ENCODE assay signal across 8 mouse cellular contexts in genomic region chr2:168590556-168590955, GRCm38 (mm10). TPM values are rescaled to one million over a fixed set of nuclear protein-coding genes. Genes with fewer than 3 reads are reported as not detected.
DNase-seq lines count a peak whose midpoint lies in the region; ATAC-seq and TF ChIP-seq lines count a peak whose summit lies in the region.

No protein-coding gene starts in this region.

- H3K9ac ChIP-seq in ES-E14 (ENCODE audit: insufficient read depth, low read depth, low read length, poor library complexity, severe bottlenecking) = peak overlapping the region; percentile 54; the same call in 1 of the 2 replicates
- no peak overlapping the region for H3K9ac ChIP-seq in hindbrain, embryonic 15.5 days

- peaks cover 5 to 18% of the 10 kb centered on the region in 2 experiments for H3K4me1 ChIP-seq in ES-E14 (ENCODE audit: control insufficient read depth in 2 of 2, insufficient read depth in 2 of 2, low read length in 2 of 2, poor library complexity in 1 of 2)
- H3K4me1 ChIP-seq in hindbrain, embryonic 15.5 days (replicated peaks) = peaks cover 31% of the 10 kb centered on the region
- H3K4me1 ChIP-seq in midbrain, embryonic 10.5 days = peaks cover 27% of the 10 kb centered on the region

- peaks cover 31% of the 10 kb centered on the region for H3K27me3 ChIP-seq in hindbrain, embryonic 15.5 days
- H3K27me3 ChIP-seq in midbrain, embryonic 10.5 days (ENCODE audit: low read depth, poor library complexity, severe bottlenecking) = peaks cover 53% of the 10 kb centered on the region

- in situ Hi-C loops in ES-E14 (cut with MboI; ENCODE audit: low sequenced_read_pairs in 2 of 2, unreplicated experiment in 2 of 2) = no loop called here

- DNase-seq in B cell, adult 2 months = peak; percentile 70 to 76
- no peak for DNase-seq in ES-E14 (ENCODE audit: low read depth, low spot score)
- DNase-seq in midbrain, embryonic 10.5 days (ENCODE audit: low spot score) = no peak
- DNase-seq in thymus, postnatal 25 days = peak; percentile 53
- DNase-seq in layer of hippocampus, postnatal 25 days (ENCODE audit: extremely low spot score in 1 of 2, low spot score in 1 of 2) = no peak
- no peak for DNase-seq in urinary bladder, adult 2 months (ENCODE audit: low spot score)
- DNase-seq in urinary bladder, postnatal 36 days (ENCODE audit: low spot score in 2 of 2) = no peak

- ATAC-seq in hindbrain, embryonic 15.5 days (ENCODE audit: low FRiP score, low read depth) = no peak

- no peaks in the 10 kb centered on the region for H3K9me3 ChIP-seq in ES-E14 (ENCODE audit: control insufficient read depth, insufficient read depth, low read depth, low read length)
- no peaks in the 10 kb centered on the region for H3K9me3 ChIP-seq in hindbrain, embryonic 15.5 days
- H3K9me3 ChIP-seq in midbrain, embryonic 10.5 days (replicated peaks) = no peaks in the 10 kb centered on the region

- peak overlapping the region; percentile 84 to 89; a peak in 2 of 4 replicates for H3K4me3 ChIP-seq in ES-E14 (ENCODE audit: insufficient read depth in 1 of 2, low read depth in 1 of 2, low read length in 2 of 2, poor library complexity in 1 of 2, severe bottlenecking in 1 of 2)
- peak overlapping the region; percentile 33 for H3K4me3 ChIP-seq in hindbrain, embryonic 15.5 days
- peak overlapping the region; percentile 63 for H3K4me3 ChIP-seq in midbrain, embryonic 10.5 days

- no peaks in the 10 kb centered on the region for H3K36me3 ChIP-seq in ES-E14 (ENCODE audit: control insufficient read depth, insufficient read depth, low read length, poor library complexity, severe bottlenecking)
- no peaks in the 10 kb centered on the region for H3K36me3 ChIP-seq in hindbrain, embryonic 15.5 days
- H3K36me3 ChIP-seq in midbrain, embryonic 10.5 days = no peaks in the 10 kb centered on the region

- peak overlapping the region; percentile 57 for H3K4me2 ChIP-seq in hindbrain, embryonic 15.5 days

- H3K27ac ChIP-seq in ES-E14 (ENCODE audit: insufficient read depth, low read depth, low read length, poor library complexity, severe bottlenecking) = 0 out of 2 replicates have a peak overlapping the region, but pooled peaks have one; percentile 16
- no peak overlapping the region for H3K27ac ChIP-seq in hindbrain, embryonic 15.5 days (replicated peaks)
- no peak overlapping the region for H3K27ac ChIP-seq in midbrain, embryonic 10.5 days (replicated peaks)

- 51% methylated on average over 10 of the region's 10 CpGs for WGBS in hindbrain, embryonic 15.5 days
- WGBS in midbrain, embryonic 10.5 days = 45% methylated on average over 10 of the region's 10 CpGs

TF ChIP-seq in ES-E14, 5 proteins besides CTCF, POLR2A, EP300 and RAD21:
- TF ChIP-seq ZC3H11A (IDR thresholded peaks at IDR 0.05; ENCODE audit: borderline replicate concordance, low read depth, low read length) (no peak), MAFK (IDR thresholded peaks at IDR 0.05; ENCODE audit: insufficient read depth, low read depth, low read length) (no peak), ZNF384 (IDR thresholded peaks at IDR 0.05; ENCODE audit: low read depth, low read length) (no peak), HCFC1 (IDR thresholded peaks at IDR 0.05; ENCODE audit: borderline replicate concordance, insufficient read depth, low read length) (no peak), CHD2 (IDR thresholded peaks at IDR 0.05; ENCODE audit: low read depth, low read length) (no peak)
TF ChIP-seq in ES-E14: peak in this region for 0.

RNA-seq across cellular contexts. Expression of gene Nfatc2, which starts 10.9 kb away (rescaled TPM):
- 2.0 and 2.2 TPM in 2 replicates for total RNA-seq in ES-E14 (2012; rRNA removed)
- polyA plus RNA-seq in hindbrain, embryonic 15.5 days (2015; fragmentation: Nextera tagmentation; extraction: Ambion mirVana) = 3.8 and 4.6 TPM in 2 replicates
- 0.54 and 0.61 TPM in 2 replicates for polyA plus RNA-seq in midbrain, embryonic 10.5 days (2016; fragmentation: Nextera tagmentation; extraction: Ambion mirVana)
- 10 to 100 TPM; 16.1 to 21.6 TPM for total RNA-seq in layer of hippocampus, postnatal 25 days (2021)
- 2.4 and 4.9 TPM in 2 replicates for polyA plus RNA-seq in urinary bladder, adult 2 months (2012; rRNA removed)

Comparison
In these comparisons a context has a peak if more than half of its experiments do, and no peak if none do; other contexts are left out.
1. DNase-seq: peak in B cell, adult 2 months (2 of 2) and thymus, postnatal 25 days (single experiment); none in ES-E14 (single experiment), midbrain, embryonic 10.5 days (single experiment), layer of hippocampus, postnatal 25 days (0 of 2), urinary bladder, adult 2 months (single experiment) and urinary bladder, postnatal 36 days (0 of 2).
2. H3K4me3 ChIP-seq: peak in every context shown above with its lines; median percentile 86 in ES-E14; 63 in midbrain, embryonic 10.5 days; 33 in hindbrain, embryonic 15.5 days.